Mouse (Mus musculus): ENCODE data around the gene Klhl2. TPM values are rescaled to one million over a fixed set of nuclear protein-coding genes. Genes with fewer than 3 reads are reported as not detected.
A peak's percentile ranks its signal among the peaks of the same experiment; 100 is the strongest.

The Klhl2 gene
- total RNA-seq, 2 experiments from 2014 or later: 13.3 to 17.2 TPM

GRCm38 (mm10) chr8:64717868-64718267, 131.9 kb downstream of the Klhl2 start:
- intact Hi-C loops (cut with DNase I): no loop called here
- no peak for DNase-seq

DNA sequence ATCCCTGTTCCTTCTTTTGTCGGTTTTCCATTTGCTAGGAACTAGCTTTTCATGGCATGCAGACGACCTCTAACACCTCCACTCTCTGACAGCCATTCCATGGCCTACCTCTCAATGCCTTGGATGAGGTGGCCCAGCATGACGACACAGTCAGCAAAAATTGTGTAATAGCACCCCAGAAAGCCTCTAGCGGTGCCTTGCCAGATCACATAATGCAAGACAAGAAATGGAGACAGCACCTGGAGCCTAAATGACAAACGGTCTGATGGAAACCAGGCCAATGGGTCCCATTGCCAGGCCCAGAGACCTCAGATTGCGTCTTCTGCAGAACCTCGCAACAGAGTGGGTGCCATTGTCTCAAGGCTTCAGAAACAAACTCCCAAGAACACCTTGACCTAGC, 137.3 kb downstream of the Klhl2 start:
- DNase-seq: no peak
- intact Hi-C loops (cut with DNase I): no loop called here

DNA sequence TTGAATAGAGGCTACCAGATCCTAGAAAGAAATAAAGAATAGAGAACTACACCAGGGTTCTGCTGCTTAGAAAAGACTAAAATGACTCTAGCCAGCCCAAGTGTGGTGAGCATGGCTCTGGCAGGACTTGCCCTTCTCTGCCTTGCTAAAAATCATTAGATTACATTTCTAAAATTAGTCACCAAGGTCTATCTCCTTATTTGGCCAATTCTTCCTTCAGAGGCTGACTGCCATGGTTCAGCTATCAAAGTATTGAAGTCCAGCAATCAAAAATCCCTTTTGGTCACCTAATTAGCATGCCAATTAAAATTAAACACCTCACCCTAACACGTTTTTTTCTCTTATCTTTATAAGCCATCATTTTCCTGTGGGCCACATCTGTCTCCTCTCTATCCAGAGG, 138.3 kb downstream of the Klhl2 start:
- no peak for DNase-seq
- intact Hi-C loops (cut with DNase I): no loop called here

- DNase-seq: no peak
- intact Hi-C loops (cut with DNase I): no loop called here
Measured at GRCm38 (mm10) chr8:64707481-64707880, 142.3 kb downstream of the Klhl2 start.

DNA sequence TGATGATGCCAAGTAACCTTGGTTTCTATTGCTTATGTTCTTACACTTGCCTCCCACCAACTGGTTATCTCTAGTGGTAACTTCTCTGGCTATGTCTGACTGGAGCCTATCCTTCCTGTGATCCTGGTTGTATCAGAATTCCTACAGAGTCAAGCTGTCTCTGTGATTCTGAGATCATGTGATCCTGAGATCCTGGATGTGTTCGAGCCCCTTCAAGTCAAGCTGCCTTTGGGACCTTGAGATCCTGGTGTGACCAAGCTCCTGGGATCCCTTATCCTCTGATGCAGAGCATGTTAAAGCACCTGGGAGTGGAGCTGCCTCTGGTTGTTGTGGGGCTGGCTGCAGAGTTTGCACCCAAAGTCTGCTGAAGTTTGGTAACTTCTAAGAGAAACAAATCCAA, 146.6 kb downstream of the Klhl2 start:
- no peak for DNase-seq
- intact Hi-C loops (cut with DNase I): no loop called here

GRCm38 (mm10) chr8:64692651-64693201, 157.1 kb downstream of the Klhl2 start, which contains the start of gene Cpe:
Cpe (minus strand) TSS chr8:64693054.
- intact Hi-C loops (cut with DNase I): loop anchor here (1.0 to 5.0 kb wide), 5 partner anchors 22 to 250 kb away; partner anchors contain the start of gene Msmo1

DNA sequence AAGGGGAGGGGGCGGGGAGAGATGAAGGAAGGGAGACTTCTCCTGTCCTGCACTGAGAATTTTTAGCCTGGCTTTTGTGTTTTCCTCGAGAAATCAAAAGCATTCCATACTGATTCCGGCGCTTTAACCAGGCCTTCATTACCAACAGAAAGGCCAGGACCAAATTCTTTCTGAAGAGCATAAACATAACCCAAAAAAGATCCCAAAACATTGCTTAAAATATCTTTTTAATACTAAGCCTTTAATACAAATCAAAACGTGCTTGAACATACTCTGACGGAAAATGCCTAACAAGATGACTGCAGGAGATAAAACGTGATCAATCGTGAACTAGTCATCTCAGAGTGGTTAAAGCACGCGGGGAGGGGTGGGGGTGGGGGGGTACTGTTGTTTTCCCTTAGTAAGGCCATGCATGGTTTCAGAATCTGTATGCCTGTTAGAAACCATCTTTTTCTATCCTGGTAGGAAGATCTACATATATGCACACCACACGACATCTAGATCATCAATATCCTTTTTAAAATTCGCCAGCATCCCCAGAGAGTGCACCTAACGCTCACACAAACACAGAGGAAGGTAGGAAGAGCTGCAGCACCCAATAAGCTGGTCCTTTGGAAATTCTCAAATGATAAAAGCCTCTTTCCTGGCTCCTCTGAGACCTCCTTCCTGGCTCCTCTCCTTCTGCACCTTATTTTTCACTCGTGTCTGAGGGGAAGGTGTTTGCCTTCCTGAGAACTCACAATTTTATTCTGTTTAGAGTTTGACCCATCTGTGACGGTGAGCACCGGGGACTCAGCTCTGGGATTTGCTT, 158.0 kb downstream of the Klhl2 start:
- intact Hi-C loops (cut with DNase I): loop anchor here (2.0 to 5.0 kb wide), 4 partner anchors 21 to 251 kb away; partner anchors contain the start of gene Msmo1
- no peak for DNase-seq

More at GRCm38 (mm10) chr8:64692651-64693201, 157.1 kb downstream of the Klhl2 start, which contains the start of gene Cpe:
- peak; percentile 77 to 85 for DNase-seq

DNA sequence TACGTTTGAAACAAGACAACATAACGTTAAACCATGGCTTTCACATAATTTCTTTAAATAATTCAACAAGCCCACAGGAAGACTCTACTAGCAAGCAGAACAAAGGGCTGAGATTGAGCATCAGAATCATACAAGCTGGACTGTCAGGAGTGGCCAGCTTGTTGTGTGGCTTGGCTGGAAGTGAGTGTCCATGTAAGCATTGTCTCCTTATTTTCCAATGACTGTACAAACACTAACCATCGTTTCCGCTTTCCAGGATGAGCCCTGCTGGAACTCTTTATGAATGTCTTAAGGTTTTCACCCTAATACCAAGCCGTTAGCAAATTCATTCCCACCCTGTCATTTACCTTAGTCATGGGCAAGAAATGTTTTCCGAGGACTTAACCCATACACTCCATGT, 159.0 kb downstream of the Klhl2 start:
- intact Hi-C loops (cut with DNase I): loop anchor here (5.0 kb wide), 2 partner anchors 156 to 251 kb away; no protein-coding TSS in a partner anchor
- no peak for DNase-seq

GRCm38 (mm10) chr8:64690306-64690705, 159.5 kb downstream of the Klhl2 start:
- no peak for DNase-seq
- intact Hi-C loops (cut with DNase I): loop anchor here (5.0 kb wide), 2 partner anchors 157 to 252 kb away; no protein-coding TSS in a partner anchor

Other genes starting within 250 kb of the Klhl2 start
- gene Cpe, start 157.0 kb downstream of the Klhl2 start, total RNA-seq (2021): 100 to 1,000 TPM; 267 to 294 TPM
- gene Msmo1, start 116.2 kb downstream of the Klhl2 start, total RNA-seq (2021): 1 to 10 TPM; 5.3 to 6.9 TPM
- 10 to 100 TPM; 19.7 to 26.1 TPM for gene Tmem192, start 97.2 kb upstream of the Klhl2 start, total RNA-seq (2021)
- gene Trim75, start 137.8 kb upstream of the Klhl2 start, total RNA-seq (2021): not detected
- not detected for gene Trim61, start 168.5 kb upstream of the Klhl2 start, total RNA-seq (2021)
- not detected for gene Trim60, start 168.6 kb upstream of the Klhl2 start, total RNA-seq (2021)
- not detected for gene Apela, start 187.3 kb upstream of the Klhl2 start, total RNA-seq (2021)
- gene Gm10663, start 225.0 kb upstream of the Klhl2 start, total RNA-seq (2021): not detected

Measured in heart, postnatal 36 days (tissue).